Mouse (Mus musculus) layer of hippocampus, postnatal 36 days (tissue): ENCODE results near the gene Hectd1. TPM values are rescaled to one million over a fixed set of nuclear protein-coding genes. Genes with fewer than 3 reads are reported as not detected.
A peak's percentile ranks its signal among the peaks of the same experiment; 100 is the strongest.

Source experiments
- DNase-seq, 2 experiments: peaks; one replicate each; pipeline ENCODE4 v3.0.0; 2022
- total RNA-seq, 2 experiments: library from RNA; stranded (reverse); gene quantifications; 2 replicates each; pipeline ENCODE4 v1.2.3; 2021

Hectd1 gene
- total RNA-seq, 2 experiments from 2014 or later = 84.0 to 85.7 TPM

- no peak for DNase-seq
Measured at GRCm38 (mm10) chr12:51767454-51767853, 61.9 kb downstream of the Hectd1 start.

- no peak for DNase-seq
Measured at GRCm38 (mm10) chr12:51759374-51759773, 70.0 kb downstream of the Hectd1 start.

GRCm38 (mm10) chr12:51756599-51756961 is 72.8 kb downstream of the Hectd1 start:
- no peak for DNase-seq

GRCm38 (mm10) chr12:51755938-51756598 is 73.3 kb downstream of the Hectd1 start:
- DNase-seq = no peak

GRCm38 (mm10) chr12:51747348-51747747 is 82.0 kb downstream of the Hectd1 start:
- no peak for DNase-seq

- no peak for DNase-seq
Measured at GRCm38 (mm10) chr12:51744957-51745356, 84.4 kb downstream of the Hectd1 start.

GRCm38 (mm10) chr12:51741690-51742089 is 87.6 kb downstream of the Hectd1 start:
- DNase-seq = no peak

- DNase-seq = no peak
Measured at GRCm38 (mm10) chr12:51736807-51737206, 92.5 kb downstream of the Hectd1 start.

- DNase-seq = no peak
Measured at GRCm38 (mm10) chr12:51736381-51736780, 93.0 kb downstream of the Hectd1 start.

- no peak for DNase-seq
Measured at GRCm38 (mm10) chr12:51735840-51736271, 93.5 kb downstream of the Hectd1 start.

GRCm38 (mm10) chr12:51734605-51735211 is 94.6 kb downstream of the Hectd1 start:
- DNase-seq = no peak

GRCm38 (mm10) chr12:51729827-51730226 is 99.5 kb downstream of the Hectd1 start:
- DNase-seq = no peak

- no peak for DNase-seq
Measured at GRCm38 (mm10) chr12:51729058-51729457, 100.3 kb downstream of the Hectd1 start.

- no peak for DNase-seq
Measured at GRCm38 (mm10) chr12:51721836-51722235, 107.5 kb downstream of the Hectd1 start.

- DNase-seq = no peak
Measured at GRCm38 (mm10) chr12:51718617-51719016, 110.7 kb downstream of the Hectd1 start.

- DNase-seq = no peak
Measured at GRCm38 (mm10) chr12:51712685-51713084, 116.7 kb downstream of the Hectd1 start.

GRCm38 (mm10) chr12:51710154-51710553 is 119.2 kb downstream of the Hectd1 start:
- no peak for DNase-seq

GRCm38 (mm10) chr12:51709741-51710140 is 119.6 kb downstream of the Hectd1 start:
- DNase-seq = no peak

GRCm38 (mm10) chr12:51708941-51709686 is 120.2 kb downstream of the Hectd1 start:
- DNase-seq = peak; percentile 78 to 82

- DNase-seq = no peak
Measured at GRCm38 (mm10) chr12:51706673-51707235, 122.6 kb downstream of the Hectd1 start.

- no peak for DNase-seq
Measured at GRCm38 (mm10) chr12:51705778-51706177, 123.6 kb downstream of the Hectd1 start.

- no peak for DNase-seq
Measured at GRCm38 (mm10) chr12:51704572-51704971, 124.8 kb downstream of the Hectd1 start.

- DNase-seq = no peak
Measured at GRCm38 (mm10) chr12:51703859-51704258, 125.5 kb downstream of the Hectd1 start.
